Mouse (Mus musculus): ENCODE measurements around the gene Las1l.

- no peak; the same call in 1 of the 2 replicates for TF ChIP-seq CTCF (IDR thresholded peaks at IDR 0.05; ENCODE audit: insufficient read depth, low read depth, low read length)
- TF ChIP-seq POLR2A (IDR thresholded peaks at IDR 0.05; ENCODE audit: insufficient read depth, low read depth, low read length) = no peak
Observed at GRCm38 (mm10) chrX:95967847-95968593, 11.3 kb upstream of the Las1l start.

All from olfactory bulb, adult 2 months (tissue).